Mouse (Mus musculus) G1E (cell line): ENCODE measurements around the gene H2-Eb2.

ENCODE experiments used
- CTCF ChIP-seq: IDR thresholded peaks from 2 replicates; pipeline ENCODE4 v1.5.1; 2012; ENCODE audit warnings: low read depth, low read length, inconsistent platforms, mixed read lengths
- GATA1 ChIP-seq: IDR thresholded peaks from 2 replicates; pipeline ENCODE4 v1.6.1; 2012; ENCODE audit warnings: borderline replicate concordance, low read length, inconsistent platforms, mixed read lengths
- POLR2AphosphoS5 ChIP-seq: IDR thresholded peaks from 2 replicates; pipeline ENCODE4 v1.6.1; 2012; ENCODE audit warnings: low read depth, low read length, inconsistent platforms; ENCODE audit not compliant: insufficient replicate concordance

- TF ChIP-seq CTCF (no peak), GATA1 (no peak), POLR2AphosphoS5 (no peak)
These were observed 15.3 kb downstream of the H2-Eb2 start for GRCm38 (mm10) chr17:34340619-34341402.
